Mouse (Mus musculus) retina, postnatal 7 days (tissue): Measurements from ENCODE around the gene Il10.
"Not testable (repeated sequence)": the region's sequence is repeated elsewhere in the genome, so short reads cannot be mapped to it uniquely, and the experiment has no call there.

ENCODE experiments used
- DNase-seq: peaks from one replicate; pipeline ENCODE4 v3.0.0-alpha.2; 2012; ENCODE audit warnings: low read depth, low spot score

Gene Il10

DNA sequence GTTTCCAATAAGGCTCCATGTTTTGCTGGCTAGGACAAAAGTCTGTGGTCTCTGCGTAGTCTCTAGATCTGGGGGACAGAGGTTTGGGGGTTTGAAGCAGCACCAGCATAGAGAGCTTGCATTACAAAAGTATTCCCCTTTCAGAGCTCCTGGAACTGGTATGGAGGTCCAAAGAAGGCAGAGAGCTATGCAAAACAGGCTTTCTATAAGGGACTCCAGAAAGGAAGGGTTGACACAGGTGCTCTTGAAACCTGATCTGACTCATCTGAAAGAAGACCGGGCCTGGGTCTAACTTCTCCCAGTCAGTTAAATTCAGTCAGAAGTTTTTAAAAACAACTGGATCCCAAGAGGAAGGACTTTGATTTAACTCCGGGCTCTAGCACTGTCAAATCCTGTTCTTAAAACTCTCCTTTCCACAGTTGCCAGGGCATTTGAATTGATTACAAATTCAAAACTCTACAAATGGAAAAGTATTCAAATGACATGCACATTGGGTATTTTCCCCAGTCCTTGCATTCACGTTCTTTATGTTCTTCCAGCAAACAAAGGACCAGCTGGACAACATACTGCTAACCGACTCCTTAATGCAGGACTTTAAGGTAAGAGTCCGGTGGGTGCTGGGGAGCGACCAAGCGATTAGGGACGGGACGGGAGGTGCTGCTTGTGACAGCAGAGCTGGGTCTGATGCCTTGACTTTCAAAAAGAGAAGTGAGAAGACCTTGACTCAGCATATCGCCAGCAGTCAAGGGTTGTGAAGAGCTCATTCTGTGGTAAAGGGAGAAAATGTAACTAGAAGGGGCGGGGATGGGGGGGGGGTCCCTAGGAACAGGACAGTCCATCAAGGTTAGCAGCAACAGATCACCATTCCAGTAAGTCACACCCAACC lies 1.0 kb downstream of the Il10 start:
- no peak for DNase-seq

DNA sequence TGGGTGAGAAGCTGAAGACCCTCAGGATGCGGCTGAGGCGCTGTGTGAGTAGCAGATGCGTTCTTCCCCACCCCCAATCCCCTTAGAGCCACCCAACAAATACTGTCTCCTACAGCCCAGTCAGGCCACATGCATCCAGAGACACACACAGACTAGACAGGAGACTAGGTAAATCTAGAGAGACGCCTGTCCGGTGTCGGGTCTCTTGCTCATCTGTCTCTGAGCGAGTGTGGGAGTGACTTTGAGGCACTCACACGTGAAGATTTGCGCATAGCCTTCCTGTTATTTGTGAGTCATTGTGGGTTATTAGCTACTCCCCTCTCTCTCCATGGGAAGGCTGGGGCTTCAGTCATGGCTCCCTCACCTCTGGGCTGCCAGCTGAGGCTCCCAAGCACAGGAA lies 1.8 kb downstream of the Il10 start:
- DNase-seq = no peak

DNA sequence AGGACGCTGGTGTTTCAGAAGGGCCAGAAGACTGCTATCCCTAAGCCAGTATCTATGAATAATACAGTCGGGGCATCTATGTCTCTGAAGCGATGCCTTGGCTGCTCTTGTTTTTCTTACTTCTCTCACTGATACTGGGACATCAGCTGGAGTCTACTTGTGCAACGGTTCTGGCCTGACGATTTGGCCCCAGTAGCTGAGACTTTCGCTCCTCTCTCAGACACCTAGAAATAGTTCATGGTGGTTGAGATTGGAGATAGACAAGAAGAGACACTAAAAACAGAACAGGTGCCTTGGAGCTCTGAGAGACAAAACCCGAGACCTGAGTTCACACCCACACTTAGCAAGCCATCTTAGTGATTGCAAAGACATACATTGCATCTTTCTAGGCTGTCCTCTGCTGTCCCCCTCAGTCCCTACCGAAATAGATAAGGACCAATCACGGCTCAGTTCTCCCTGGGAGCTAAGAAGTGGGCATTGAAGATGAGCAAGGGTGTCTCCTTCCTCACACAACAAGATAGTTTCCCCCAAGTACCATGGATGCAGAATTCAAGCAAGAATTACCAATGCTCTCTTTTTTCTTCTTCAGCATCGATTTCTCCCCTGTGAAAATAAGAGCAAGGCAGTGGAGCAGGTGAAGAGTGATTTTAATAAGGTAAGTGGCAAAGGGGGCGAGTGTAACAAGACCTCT lies 2.4 kb downstream of the Il10 start:
- DNase-seq = no peak

GRCm38 (mm10) chr1:131022591-131023249 lies 3.1 kb downstream of the Il10 start:
- DNase-seq = no peak

- DNase-seq = not testable (repeated sequence)
Observed at GRCm38 (mm10) chr1:131023250-131023858, 3.7 kb downstream of the Il10 start.

GRCm38 (mm10) chr1:131024900-131025842 lies 5.5 kb downstream of the Il10 start:
- no peak for DNase-seq

GRCm38 (mm10) chr1:131025843-131026190 lies 6.2 kb downstream of the Il10 start:
- DNase-seq = no peak

- no peak for DNase-seq
Observed at GRCm38 (mm10) chr1:131029215-131029614, 9.6 kb downstream of the Il10 start.

- no peak for DNase-seq
Observed at GRCm38 (mm10) chr1:131030261-131030660, 10.6 kb downstream of the Il10 start.

- DNase-seq = no peak
Observed at GRCm38 (mm10) chr1:131031267-131031666, 11.6 kb downstream of the Il10 start.

GRCm38 (mm10) chr1:131038001-131038400 lies 18.4 kb downstream of the Il10 start:
- no peak for DNase-seq

GRCm38 (mm10) chr1:131038415-131039017 lies 18.9 kb downstream of the Il10 start:
- DNase-seq = no peak

- DNase-seq = no peak
Observed at GRCm38 (mm10) chr1:131039479-131039878, 19.8 kb downstream of the Il10 start.

DNA sequence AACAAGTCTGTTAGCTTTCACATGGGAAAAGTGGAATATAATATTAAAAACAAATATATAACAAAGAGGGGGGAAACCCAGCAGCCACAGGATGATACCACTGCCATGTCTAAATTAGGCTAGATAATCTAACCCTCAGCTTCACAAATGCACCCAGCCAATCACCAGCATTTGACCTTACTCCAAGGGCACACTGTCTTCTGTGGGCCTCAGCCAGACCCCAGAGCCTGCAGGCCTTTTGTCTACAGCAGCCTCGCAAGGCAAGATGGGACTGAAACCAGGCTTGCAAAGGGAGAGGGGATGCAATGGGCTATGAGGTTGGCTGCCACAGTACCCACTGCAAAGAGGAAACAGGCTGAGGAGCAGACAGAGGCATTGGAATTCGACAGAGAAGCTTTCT lies 22.6 kb downstream of the Il10 start:
- DNase-seq = no peak

- DNase-seq = no peak
Observed at GRCm38 (mm10) chr1:131042721-131043120, 23.1 kb downstream of the Il10 start.

DNA sequence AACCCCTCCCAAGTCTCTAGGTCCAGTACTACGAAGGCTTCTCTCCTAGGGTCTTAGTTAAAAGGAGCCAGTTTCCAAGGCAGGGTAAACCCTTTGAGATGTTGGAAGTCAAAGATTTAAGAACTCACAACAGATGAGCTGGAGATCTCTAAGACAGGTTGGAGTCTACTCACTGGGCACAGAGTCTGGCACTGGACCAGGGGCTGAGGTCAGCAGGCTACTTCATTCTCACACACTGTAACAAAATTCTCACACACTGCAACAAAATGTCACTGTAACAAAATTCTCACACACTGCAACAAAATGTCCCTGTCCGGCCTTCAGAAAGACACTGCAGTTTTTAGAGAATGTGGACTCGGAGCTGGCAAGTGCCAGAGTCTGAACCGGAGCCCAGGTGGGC lies 24.0 kb downstream of the Il10 start:
- no peak for DNase-seq

GRCm38 (mm10) chr1:131045723-131046355 lies 26.2 kb downstream of the Il10 start:
- DNase-seq = no peak

DNA sequence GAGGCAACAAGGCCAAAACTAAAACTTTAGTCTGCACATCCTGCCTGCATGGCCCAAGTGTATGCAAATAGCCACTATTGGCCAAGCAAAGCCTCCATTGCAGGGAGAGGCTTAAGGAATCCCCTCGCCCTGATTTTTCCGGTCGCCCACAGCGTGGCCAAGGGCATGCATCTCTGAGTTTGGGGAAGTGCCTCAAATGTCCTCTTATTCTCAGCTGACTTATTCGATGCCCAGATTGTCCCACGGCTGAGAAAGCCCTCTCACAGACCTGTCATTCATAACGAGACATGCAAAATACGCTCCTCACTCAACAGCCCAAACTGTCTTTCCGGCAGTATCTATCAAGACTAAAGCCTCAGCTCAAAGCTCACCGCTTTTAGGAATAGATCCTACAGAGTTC lies 27.0 kb downstream of the Il10 start:
- DNase-seq = no peak

GRCm38 (mm10) chr1:131048121-131048863 lies 28.6 kb downstream of the Il10 start:
- DNase-seq = no peak
